Mouse (Mus musculus) heart, adult 2 months (tissue): ENCODE results near the gene Trpv2.
A peak's percentile ranks its signal among the peaks of the same experiment; 100 is the strongest.

ENCODE experiments used
- CTCF ChIP-seq: fragments of 200-600 bp; IDR thresholded peaks from 2 replicates; pipeline ENCODE4 v1.8.1; 2022; ENCODE audit warnings: antibody characterized with exemption, mild to moderate bottlenecking, moderate library complexity
- POLR2A ChIP-seq: fragments of 200-500 bp; IDR thresholded peaks from 2 replicates; pipeline ENCODE4 v1.6.1; 2011; ENCODE audit warnings: mild to moderate bottlenecking, low read depth, low read length, control low read depth; ENCODE audit not compliant: insufficient read depth

DNA sequence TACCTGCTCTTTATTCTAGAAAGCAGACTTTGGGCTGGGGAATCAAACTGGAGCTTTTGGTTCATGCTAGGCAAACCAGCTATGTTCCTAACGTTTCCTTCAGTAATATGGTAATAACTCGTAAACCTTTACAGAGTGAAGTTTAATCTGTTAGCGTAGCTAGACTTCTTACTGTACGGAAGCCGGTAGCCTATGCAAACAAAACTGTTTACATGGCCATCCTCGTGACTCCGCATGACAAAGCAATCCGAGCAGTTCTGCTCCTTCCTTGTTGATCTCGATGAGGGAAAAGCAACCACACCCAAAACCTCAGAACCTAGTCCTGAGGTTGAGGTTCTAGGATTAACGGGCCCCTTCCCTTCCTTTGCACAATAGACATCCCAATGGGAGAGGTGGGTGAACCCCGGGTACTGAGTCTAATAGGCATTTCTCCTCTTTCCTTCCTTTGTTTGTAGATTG, 24.0 kb upstream of the Trpv2 start:
- TF ChIP-seq CTCF (no peak), POLR2A (peak; percentile 37; the same call in 1 of the 2 replicates)
